Mouse (Mus musculus): ENCODE results near the gene Atp6v0b. TPM values are rescaled to one million over a fixed set of nuclear protein-coding genes. Genes with fewer than 3 reads are reported as not detected.
A peak's percentile ranks its signal among the peaks of the same experiment; 100 is the strongest.

Gene Atp6v0b
- polyA plus RNA-seq, 1 experiment from 2014 or later = 531 TPM

DNA sequence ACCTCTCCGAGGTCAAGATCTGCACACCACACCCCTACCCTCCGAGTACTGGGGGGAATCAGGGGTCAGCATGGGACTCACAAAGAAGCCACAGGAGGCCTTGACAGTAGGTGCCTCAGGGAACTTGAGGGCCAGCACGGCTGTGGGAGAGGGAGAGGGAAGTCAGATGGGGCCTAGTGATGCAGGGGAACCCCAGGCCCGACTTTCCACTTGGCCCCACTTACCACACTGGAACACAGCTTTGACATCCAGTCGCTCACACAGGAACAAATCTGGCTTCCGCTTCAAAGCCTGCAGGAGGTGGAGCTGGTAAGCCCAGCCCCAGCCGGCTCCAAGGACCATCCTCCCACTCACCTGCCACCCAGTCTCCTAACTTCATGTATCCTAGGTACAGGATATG is 8.2 kb upstream of the Atp6v0b start:
- H3K36me3 ChIP-seq (ENCODE audit: control insufficient read depth, insufficient read depth) = peaks cover 34% of the 10 kb centered on the region
- 85% methylated on average over 7 of the region's 7 CpGs for whole genome bisulfite sequencing

DNA sequence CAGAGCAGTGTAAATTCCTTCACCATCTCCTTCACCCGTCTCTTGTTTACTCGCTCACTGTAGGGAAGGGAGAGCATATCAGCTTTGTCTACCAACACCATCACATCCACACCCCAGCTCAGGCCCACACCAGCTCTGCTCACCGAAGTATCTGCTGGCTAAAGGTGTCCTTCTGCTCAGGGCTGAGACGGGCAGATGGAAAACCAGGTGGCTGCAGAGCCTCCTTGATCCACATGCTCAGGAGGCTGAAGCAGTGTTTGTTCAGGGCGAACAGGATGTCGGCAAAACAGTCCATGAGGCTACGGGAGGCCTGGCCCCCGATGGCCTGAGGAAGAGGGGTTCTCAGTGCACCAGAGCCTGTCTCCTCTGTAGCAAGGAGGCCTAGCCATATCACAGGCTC is 7.5 kb upstream of the Atp6v0b start:
- H3K27me3 ChIP-seq (replicated peaks; ENCODE audit: control insufficient read depth, insufficient read depth, low read length) = no peaks in the 10 kb centered on the region
- WGBS = 89% methylated on average over 8 of the region's 8 CpGs

More for the DNA sequence above, 8.2 kb upstream of the Atp6v0b start:
- no peak for ATAC-seq
- no peak overlapping the region for H3K9ac ChIP-seq (replicated peaks; ENCODE audit: low read depth, low read length)
- H3K9me3 ChIP-seq (ENCODE audit: control insufficient read depth, low read length) = no peaks in the 10 kb centered on the region
- H3K4me3 ChIP-seq (replicated peaks; ENCODE audit: low read length) = no peak overlapping the region
- peaks cover 13% of the 10 kb centered on the region for H3K4me1 ChIP-seq (replicated peaks; ENCODE audit: control insufficient read depth, insufficient read depth, low read length)
- H3K27me3 ChIP-seq (replicated peaks; ENCODE audit: control insufficient read depth, insufficient read depth, low read length) = no peaks in the 10 kb centered on the region
- no peak overlapping the region for H3K27ac ChIP-seq (ENCODE audit: low read length)
- H3K4me2 ChIP-seq (ENCODE audit: low read length) = no peak overlapping the region

DNA sequence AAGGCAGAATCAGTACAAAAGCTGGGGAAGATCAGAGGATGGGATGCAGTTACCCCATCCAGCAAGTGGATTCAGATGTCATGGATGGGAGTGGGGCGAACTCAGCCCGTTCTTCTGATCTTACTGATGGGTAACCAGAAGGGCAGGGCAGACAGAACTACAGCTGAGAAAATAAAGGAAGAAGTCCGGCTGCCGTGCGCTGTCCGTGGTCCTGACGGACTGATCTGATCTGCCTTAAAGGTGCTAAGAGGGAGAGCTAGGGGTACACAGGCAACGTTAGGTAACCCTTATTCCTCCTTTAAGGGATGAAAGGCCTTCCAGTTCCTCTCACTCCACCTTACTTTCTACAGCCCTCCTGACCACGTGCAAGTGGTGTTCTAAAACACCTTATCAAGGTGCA is 6.2 kb upstream of the Atp6v0b start:
- H3K27ac ChIP-seq (ENCODE audit: low read length) = no peak overlapping the region
- H3K9me3 ChIP-seq (ENCODE audit: control insufficient read depth, low read length) = no peaks in the 10 kb centered on the region
- H3K4me2 ChIP-seq (ENCODE audit: low read length) = no peak overlapping the region
- H3K27me3 ChIP-seq (replicated peaks; ENCODE audit: control insufficient read depth, insufficient read depth, low read length) = no peaks in the 10 kb centered on the region
- no peak for ATAC-seq
- no peak overlapping the region for H3K9ac ChIP-seq (replicated peaks; ENCODE audit: low read depth, low read length)
- no peak overlapping the region for H3K4me3 ChIP-seq (replicated peaks; ENCODE audit: low read length)
- peaks cover 20% of the 10 kb centered on the region for H3K36me3 ChIP-seq (ENCODE audit: control insufficient read depth, insufficient read depth)
- WGBS = 27% methylated on average over 9 of the region's 9 CpGs
- peaks cover 13% of the 10 kb centered on the region for H3K4me1 ChIP-seq (replicated peaks; ENCODE audit: control insufficient read depth, insufficient read depth, low read length)

More for the DNA sequence above, 7.5 kb upstream of the Atp6v0b start:
- ATAC-seq = no peak
- H3K4me1 ChIP-seq (replicated peaks; ENCODE audit: control insufficient read depth, insufficient read depth, low read length) = peaks cover 13% of the 10 kb centered on the region
- H3K36me3 ChIP-seq (ENCODE audit: control insufficient read depth, insufficient read depth) = peaks cover 31% of the 10 kb centered on the region
- no peak overlapping the region for H3K27ac ChIP-seq (ENCODE audit: low read length)
- H3K9me3 ChIP-seq (ENCODE audit: control insufficient read depth, low read length) = no peaks in the 10 kb centered on the region
- no peak overlapping the region for H3K4me2 ChIP-seq (ENCODE audit: low read length)
- H3K9ac ChIP-seq (replicated peaks; ENCODE audit: low read depth, low read length) = no peak overlapping the region
- no peak overlapping the region for H3K4me3 ChIP-seq (replicated peaks; ENCODE audit: low read length)

DNA sequence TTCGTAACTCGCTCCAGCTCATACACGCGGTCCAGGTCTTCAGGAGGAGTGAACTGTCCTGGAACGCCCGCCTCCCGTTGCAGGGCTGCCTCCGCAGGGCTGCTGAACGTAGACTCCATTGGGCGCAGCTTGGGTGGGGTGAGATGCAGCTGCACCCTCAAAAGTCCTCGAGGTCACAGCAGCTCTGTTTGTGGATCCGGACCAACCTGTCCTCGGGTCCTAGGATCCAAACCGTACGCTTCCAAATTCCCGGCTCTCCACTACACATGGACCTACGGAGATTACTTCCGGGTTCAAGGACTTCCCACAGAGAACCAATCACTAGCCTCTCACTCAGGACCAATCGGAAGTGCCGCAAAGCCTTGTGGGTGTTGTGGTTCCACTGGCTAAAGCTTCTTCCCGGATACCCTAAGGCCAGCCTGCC is 4.6 kb upstream of the Atp6v0b start, which contains the start of gene Dph2:
Gene Dph2, minus strand, starts transcription at position 295 of the 424 bp plus-strand sequence.
- H3K27me3 ChIP-seq (replicated peaks; ENCODE audit: control insufficient read depth, insufficient read depth, low read length) = no peaks in the 10 kb centered on the region

DNA sequence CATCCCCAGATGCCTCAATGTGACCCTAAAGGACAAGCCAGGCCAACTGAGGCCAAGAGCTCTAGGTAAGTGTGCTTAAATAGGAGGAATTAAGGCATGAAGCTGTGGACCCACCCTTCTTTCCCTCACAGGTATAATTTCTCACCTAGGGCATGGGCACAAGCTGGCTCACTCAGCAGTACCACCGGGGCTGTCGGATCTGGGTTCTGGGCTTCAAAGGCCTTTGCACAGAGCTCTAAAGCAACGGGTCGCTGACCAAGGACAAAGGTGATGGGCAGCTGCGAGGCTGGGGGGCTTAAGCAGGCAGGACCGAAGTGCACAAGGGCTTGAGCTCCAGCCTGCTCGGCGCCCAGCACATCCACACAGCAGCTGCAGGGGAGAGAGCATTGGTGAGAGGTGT is 3.6 kb upstream of the Atp6v0b start:
- WGBS = 55% methylated on average over 8 of the region's 8 CpGs
- H3K4me1 ChIP-seq (replicated peaks; ENCODE audit: control insufficient read depth, insufficient read depth, low read length) = peaks cover 26% of the 10 kb centered on the region
- H3K27ac ChIP-seq (ENCODE audit: low read length) = no peak overlapping the region
- no peak for ATAC-seq
- peaks cover 10% of the 10 kb centered on the region for H3K36me3 ChIP-seq (ENCODE audit: control insufficient read depth, insufficient read depth)
- peak overlapping the region; percentile 92 for H3K4me2 ChIP-seq (ENCODE audit: low read length)
- H3K27me3 ChIP-seq (replicated peaks; ENCODE audit: control insufficient read depth, insufficient read depth, low read length) = no peaks in the 10 kb centered on the region
- H3K4me3 ChIP-seq (replicated peaks; ENCODE audit: low read length) = no peak overlapping the region; the same call in 1 of the 2 replicates
- no peaks in the 10 kb centered on the region for H3K9me3 ChIP-seq (ENCODE audit: control insufficient read depth, low read length)
- H3K9ac ChIP-seq (replicated peaks; ENCODE audit: low read depth, low read length) = no peak overlapping the region

More for the DNA sequence above, 4.6 kb upstream of the Atp6v0b start, which contains the start of gene Dph2:
- peak; percentile 91 for ATAC-seq
- Histone ChIP-seq H3K9ac (replicated peaks; ENCODE audit: low read depth, low read length) (peak within 1 kb of the TSS; percentile 36), H3K9me3 (ENCODE audit: control insufficient read depth, low read length) (no peaks in the 10 kb centered on the region), H3K4me2 (ENCODE audit: low read length) (peak within 1 kb of the TSS; percentile 92), H3K4me3 (replicated peaks; ENCODE audit: low read length) (peak within 1 kb of the TSS; percentile 55), H3K36me3 (ENCODE audit: control insufficient read depth, insufficient read depth) (peaks cover 10% of the 10 kb centered on the region), H3K4me1 (replicated peaks; ENCODE audit: control insufficient read depth, insufficient read depth, low read length) (peaks cover 16% of the 10 kb centered on the region), H3K27ac (ENCODE audit: low read length) (no peak within 1 kb of the TSS)
- WGBS = under 1% methylated on average over 21 of the region's 21 CpGs

DNA sequence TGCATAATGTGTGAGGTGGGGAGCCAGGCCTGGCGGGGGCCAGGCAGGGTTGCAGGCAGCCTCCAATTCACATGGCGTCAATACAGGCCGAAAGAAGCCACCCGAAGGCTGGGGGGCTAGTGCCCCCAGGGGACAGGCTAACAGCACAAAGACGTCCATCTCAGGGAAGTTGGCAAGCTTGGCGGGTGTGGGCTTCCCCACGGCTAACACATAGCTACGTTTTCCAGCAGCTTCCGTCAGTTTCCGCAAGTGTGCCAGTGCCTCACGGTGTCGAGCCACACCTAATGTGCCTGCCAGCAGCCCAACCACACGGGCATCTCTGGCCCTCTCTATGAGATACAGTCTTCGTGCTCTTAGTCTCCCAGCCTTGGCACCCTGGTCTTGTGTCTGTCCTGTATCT is 2.9 kb upstream of the Atp6v0b start:
- Histone ChIP-seq H3K27me3 (replicated peaks; ENCODE audit: control insufficient read depth, insufficient read depth, low read length) (no peaks in the 10 kb centered on the region), H3K9me3 (ENCODE audit: control insufficient read depth, low read length) (no peaks in the 10 kb centered on the region), H3K4me2 (ENCODE audit: low read length) (no peak overlapping the region), H3K27ac (ENCODE audit: low read length) (no peak overlapping the region), H3K36me3 (ENCODE audit: control insufficient read depth, insufficient read depth) (peaks cover 12% of the 10 kb centered on the region), H3K4me3 (replicated peaks; ENCODE audit: low read length) (no peak overlapping the region), H3K4me1 (replicated peaks; ENCODE audit: control insufficient read depth, insufficient read depth, low read length) (peaks cover 29% of the 10 kb centered on the region), H3K9ac (replicated peaks; ENCODE audit: low read depth, low read length) (no peak overlapping the region)
- ATAC-seq = no peak
- WGBS = 86% methylated on average over 14 of the region's 14 CpGs

DNA sequence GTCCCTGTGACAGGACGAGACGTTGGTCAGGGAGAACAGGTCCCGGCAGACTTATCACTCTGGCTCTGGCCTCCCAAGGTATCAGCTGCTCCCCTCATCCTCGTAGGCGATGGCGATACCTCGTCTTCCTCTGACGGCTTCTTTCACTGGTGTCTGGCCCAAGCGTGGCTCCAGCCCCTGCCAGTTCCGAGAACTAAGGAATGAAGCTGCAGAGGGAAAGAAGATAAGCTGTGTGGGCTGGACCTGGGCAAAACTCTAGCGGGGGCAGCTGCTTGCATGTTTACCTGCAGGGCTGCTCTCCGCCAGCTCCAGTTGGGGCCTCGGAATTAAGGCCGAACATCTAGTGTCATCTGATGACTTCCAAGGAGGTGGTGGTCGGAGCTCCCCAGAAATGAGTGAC is 2.3 kb upstream of the Atp6v0b start:
- Histone ChIP-seq H3K4me1 (replicated peaks; ENCODE audit: control insufficient read depth, insufficient read depth, low read length) (peaks cover 31% of the 10 kb centered on the region), H3K9me3 (ENCODE audit: control insufficient read depth, low read length) (no peaks in the 10 kb centered on the region), H3K4me3 (replicated peaks; ENCODE audit: low read length) (no peak overlapping the region), H3K27me3 (replicated peaks; ENCODE audit: control insufficient read depth, insufficient read depth, low read length) (no peaks in the 10 kb centered on the region), H3K4me2 (ENCODE audit: low read length) (no peak overlapping the region), H3K36me3 (ENCODE audit: control insufficient read depth, insufficient read depth) (peaks cover 13% of the 10 kb centered on the region), H3K27ac (ENCODE audit: low read length) (no peak overlapping the region), H3K9ac (replicated peaks; ENCODE audit: low read depth, low read length) (no peak overlapping the region)
- no peak for ATAC-seq
- 93% methylated on average over 15 of the region's 15 CpGs for WGBS

DNA sequence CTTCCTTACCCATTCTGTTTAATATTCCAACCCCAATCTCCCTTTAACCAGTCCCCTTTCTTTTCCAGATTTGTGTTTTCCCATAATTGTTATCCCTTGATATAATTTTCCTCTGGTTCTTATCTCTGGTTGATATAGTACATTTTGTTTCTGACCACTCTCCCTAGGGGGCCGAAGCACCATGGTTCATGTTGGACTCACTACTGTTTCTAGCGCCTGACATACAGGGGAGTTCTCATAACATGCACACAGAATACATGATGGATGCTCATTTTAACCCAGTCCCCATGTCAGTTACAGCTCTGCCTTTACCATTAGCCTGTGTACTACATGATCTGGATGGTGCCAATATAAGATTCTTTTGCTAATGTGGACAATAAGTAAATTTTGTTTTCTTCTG is 787 bp upstream of the Atp6v0b start:
- Histone ChIP-seq H3K4me1 (replicated peaks; ENCODE audit: control insufficient read depth, insufficient read depth, low read length) (peaks cover 42% of the 10 kb centered on the region), H3K9me3 (ENCODE audit: control insufficient read depth, low read length) (no peaks in the 10 kb centered on the region), H3K27ac (ENCODE audit: low read length) (no peak overlapping the region), H3K36me3 (ENCODE audit: control insufficient read depth, insufficient read depth) (peaks cover 11% of the 10 kb centered on the region), H3K27me3 (replicated peaks; ENCODE audit: control insufficient read depth, insufficient read depth, low read length) (no peaks in the 10 kb centered on the region), H3K4me2 (ENCODE audit: low read length) (no peak overlapping the region), H3K9ac (replicated peaks; ENCODE audit: low read depth, low read length) (no peak overlapping the region), H3K4me3 (replicated peaks; ENCODE audit: low read length) (no peak overlapping the region)
- no peak for ATAC-seq
- WGBS = 75% methylated on average over 2 of the region's 2 CpGs

DNA sequence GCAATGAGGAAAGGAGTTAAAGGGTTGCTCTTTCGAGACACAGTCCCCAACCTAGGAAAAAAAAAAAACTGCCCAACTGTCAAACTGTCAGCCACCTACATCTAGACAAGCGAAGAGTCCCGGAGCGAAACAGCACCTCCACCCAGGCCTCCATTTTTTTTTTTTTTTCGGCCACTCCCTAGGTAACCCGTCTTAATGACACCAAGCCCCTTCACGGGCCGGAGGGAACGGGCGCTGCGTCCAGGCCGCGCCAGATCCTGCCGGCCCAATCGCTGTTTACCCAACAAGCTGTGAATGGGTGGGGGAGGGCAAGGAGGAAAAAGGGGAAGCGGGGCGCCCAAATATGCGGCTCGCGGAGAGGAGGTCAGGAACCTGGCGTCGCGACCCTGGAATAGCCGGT is 489 bp downstream of the Atp6v0b start:
- WGBS = 2% methylated on average over 23 of the region's 24 CpGs
- Histone ChIP-seq H3K4me1 (replicated peaks; ENCODE audit: control insufficient read depth, insufficient read depth, low read length) (peaks cover 49% of the 10 kb centered on the region), H3K27ac (ENCODE audit: low read length) (peak overlapping the region; percentile 30; the same call in 1 of the 2 replicates)

DNA sequence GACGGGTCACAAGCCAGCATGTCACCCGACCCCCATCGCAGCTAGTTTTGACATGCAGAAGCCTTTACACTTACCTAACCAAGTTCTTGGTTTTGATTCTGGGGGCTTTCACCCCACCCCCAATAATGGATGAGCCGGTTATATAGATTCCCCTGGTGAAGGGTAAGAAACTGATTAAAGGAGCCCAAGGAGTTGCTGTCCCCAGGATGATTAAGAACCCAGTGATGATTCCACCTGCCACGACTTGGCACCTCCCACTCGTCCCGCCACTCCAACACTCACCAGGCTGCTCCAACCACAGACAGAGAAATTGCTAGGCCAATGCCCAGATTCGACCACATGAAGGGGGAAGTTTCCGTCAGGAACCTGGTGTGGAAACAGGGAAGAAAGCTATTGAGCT is 1.1 kb downstream of the Atp6v0b start:
- 87% methylated on average over 9 of the region's 9 CpGs for WGBS
- Histone ChIP-seq H3K4me3 (replicated peaks; ENCODE audit: low read length) (peak overlapping the region; percentile 96), H3K27me3 (replicated peaks; ENCODE audit: control insufficient read depth, insufficient read depth, low read length) (no peaks in the 10 kb centered on the region), H3K4me2 (ENCODE audit: low read length) (peak overlapping the region; percentile 95), H3K4me1 (replicated peaks; ENCODE audit: control insufficient read depth, insufficient read depth, low read length) (peaks cover 50% of the 10 kb centered on the region), H3K27ac (ENCODE audit: low read length) (no peak overlapping the region), H3K36me3 (ENCODE audit: control insufficient read depth, insufficient read depth) (peaks cover 11% of the 10 kb centered on the region), H3K9me3 (ENCODE audit: control insufficient read depth, low read length) (no peaks in the 10 kb centered on the region), H3K9ac (replicated peaks; ENCODE audit: low read depth, low read length) (no peak overlapping the region; the same call in 1 of the 2 replicates)
- no peak for ATAC-seq

More for the DNA sequence above, 489 bp downstream of the Atp6v0b start:
- H3K27me3 ChIP-seq (replicated peaks; ENCODE audit: control insufficient read depth, insufficient read depth, low read length) = no peaks in the 10 kb centered on the region
- peaks cover 11% of the 10 kb centered on the region for H3K36me3 ChIP-seq (ENCODE audit: control insufficient read depth, insufficient read depth)
- peak overlapping the region; percentile 95 for H3K4me2 ChIP-seq (ENCODE audit: low read length)
- peak; percentile 2 for ATAC-seq
- H3K4me3 ChIP-seq (replicated peaks; ENCODE audit: low read length) = peak overlapping the region; percentile 96
- H3K9me3 ChIP-seq (ENCODE audit: control insufficient read depth, low read length) = no peaks in the 10 kb centered on the region
- H3K9ac ChIP-seq (replicated peaks; ENCODE audit: low read depth, low read length) = peak overlapping the region; percentile 97

All from forebrain, embryonic 16.5 days (tissue).